Mouse (Mus musculus) central nervous system, embryonic 18 days (tissue): ENCODE data around the gene Hbs1l. TPM values are rescaled to one million over a fixed set of nuclear protein-coding genes. Genes with fewer than 3 reads are reported as not detected.

ENCODE experiments used
- polyA plus RNA-seq: library from polyadenylated mRNA; depleted of rRNA; stranded (reverse); fragments of >200 nt; gene quantifications from 2 replicates; pipeline ENCODE4 v1.2.3, GENCODE M21; 2012; rRNA removed

The Hbs1l gene
- 49.9 and 52.7 TPM in 2 replicates for polyA plus RNA-seq

DNA sequence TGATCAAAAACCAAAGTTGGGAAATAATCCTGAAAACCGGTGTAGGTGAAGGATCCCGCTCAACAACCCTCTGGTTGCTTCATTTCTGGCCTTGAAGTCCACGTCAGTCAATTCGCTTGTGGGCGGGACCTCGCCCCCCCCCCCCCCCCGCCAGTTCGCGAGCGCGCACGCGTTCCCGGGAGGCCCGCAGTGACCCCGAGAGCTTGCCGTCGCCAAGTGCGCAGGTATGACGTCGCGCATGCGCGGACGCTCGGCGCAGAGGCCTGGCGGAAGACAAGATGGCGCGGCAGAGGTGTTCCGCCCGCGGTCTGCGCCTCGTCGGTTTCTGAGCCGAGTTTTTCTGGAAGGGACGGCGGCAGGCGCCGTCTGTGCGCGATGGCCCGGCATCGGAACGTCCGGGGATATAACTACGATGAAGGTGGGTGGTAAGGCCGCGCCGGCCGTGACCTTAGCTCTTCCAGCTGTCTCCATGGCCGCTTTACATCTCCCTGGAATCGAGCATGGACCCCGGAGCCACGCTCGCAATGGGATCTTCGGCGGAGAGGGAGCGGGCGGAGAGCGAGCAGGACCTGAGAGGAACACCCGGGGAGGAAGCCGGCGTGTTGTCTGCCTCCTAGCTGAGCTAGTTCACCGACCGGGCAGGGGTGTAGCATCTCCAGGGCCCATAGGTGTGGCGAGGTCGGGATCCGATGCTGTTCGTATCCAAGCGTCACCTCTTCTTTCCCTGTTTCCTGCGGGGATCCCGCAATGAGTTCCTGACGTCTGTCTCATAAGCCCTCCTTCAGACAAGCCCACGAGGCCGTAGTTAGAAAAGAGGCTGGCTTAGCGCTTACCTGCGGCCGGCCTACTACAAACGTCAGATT lies at the start of gene Hbs1l:
TSS of gene Hbs1l (plus strand) at position 221 of the 863 bp plus-strand sequence.

DNA sequence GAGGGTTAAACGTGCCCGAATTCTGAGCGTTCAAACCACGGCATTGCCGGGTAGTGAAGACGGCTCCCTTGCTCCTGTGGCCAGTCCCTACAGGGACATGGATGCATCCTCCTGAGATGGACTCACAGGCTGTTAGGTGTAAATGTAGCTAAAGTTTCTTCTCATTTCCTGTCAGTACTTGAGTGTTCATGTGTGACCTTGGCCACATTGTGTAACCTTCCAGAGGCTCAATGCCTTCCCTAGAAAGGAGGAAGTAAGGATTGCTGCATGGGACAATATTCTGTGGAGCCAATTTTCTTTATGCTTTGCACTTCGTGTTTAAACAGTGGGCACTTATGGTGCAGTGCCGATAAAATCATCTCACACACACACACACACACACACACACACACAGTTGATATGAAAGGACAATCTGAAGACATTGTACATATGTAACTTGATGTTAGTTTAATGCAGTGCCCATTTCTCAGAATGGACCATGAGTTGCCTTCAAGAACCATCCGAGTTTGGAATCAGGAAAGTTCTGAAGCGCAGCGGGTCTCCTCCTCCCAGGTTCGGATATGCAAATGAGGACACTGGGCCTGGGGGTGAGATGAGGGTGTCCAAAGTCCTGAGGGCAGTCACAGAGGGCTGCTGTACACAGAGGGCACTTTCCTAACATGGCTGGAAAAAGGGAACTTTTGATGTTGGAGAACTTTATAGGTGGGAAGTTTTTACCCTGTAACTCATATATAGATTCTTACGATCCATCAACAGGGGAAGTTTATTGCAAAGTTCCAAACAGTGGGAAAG lies 81.1 kb downstream of the Hbs1l start, which contains the start of gene Aldh8a1:
TSS of gene Aldh8a1 (plus strand) at position 610 of the 792 bp plus-strand sequence.

Other genes starting within 250 kb of the Hbs1l start
- 4.7 and 5.2 TPM in 2 replicates for gene Myb, start 135.0 kb upstream of the Hbs1l start, polyA plus RNA-seq
- gene Aldh8a1, start 81.3 kb downstream of the Hbs1l start, polyA plus RNA-seq = 0.08 and 0.16 TPM in 2 replicates